Mouse (Mus musculus) MEL (cell line): Measurements from ENCODE around the gene B4galnt3.

Experiments used
- CTCF ChIP-seq, 3 experiments: IDR thresholded peaks in 2 of 3; conservative IDR thresholded peaks in 1 of 3; 2 replicates each; pipeline ENCODE4 v1.5.1; 2011 to 2012; ENCODE audit warnings: low read length in 3 of 3, low read depth in 2 of 3, mild to moderate bottlenecking in 2 of 3, improper control_type of control experiment in 1 of 3, inconsistent platforms in 1 of 3, mixed read lengths in 1 of 3, moderate library complexity in 1 of 3; ENCODE audit not compliant: control insufficient read depth in 1 of 3, insufficient read depth in 1 of 3, poor library complexity in 1 of 3, severe bottlenecking in 1 of 3
- MAZ ChIP-seq: IDR thresholded peaks from 2 replicates; pipeline ENCODE4 v1.6.1; 2012; ENCODE audit warnings: low read depth, mild to moderate bottlenecking, inconsistent platforms, low read length, improper control_type of control experiment
- TBP ChIP-seq: IDR thresholded peaks from 2 replicates; pipeline ENCODE4 v1.8.0; 2011; ENCODE audit warnings: low read depth, low read length, improper control_type of control experiment

DNA sequence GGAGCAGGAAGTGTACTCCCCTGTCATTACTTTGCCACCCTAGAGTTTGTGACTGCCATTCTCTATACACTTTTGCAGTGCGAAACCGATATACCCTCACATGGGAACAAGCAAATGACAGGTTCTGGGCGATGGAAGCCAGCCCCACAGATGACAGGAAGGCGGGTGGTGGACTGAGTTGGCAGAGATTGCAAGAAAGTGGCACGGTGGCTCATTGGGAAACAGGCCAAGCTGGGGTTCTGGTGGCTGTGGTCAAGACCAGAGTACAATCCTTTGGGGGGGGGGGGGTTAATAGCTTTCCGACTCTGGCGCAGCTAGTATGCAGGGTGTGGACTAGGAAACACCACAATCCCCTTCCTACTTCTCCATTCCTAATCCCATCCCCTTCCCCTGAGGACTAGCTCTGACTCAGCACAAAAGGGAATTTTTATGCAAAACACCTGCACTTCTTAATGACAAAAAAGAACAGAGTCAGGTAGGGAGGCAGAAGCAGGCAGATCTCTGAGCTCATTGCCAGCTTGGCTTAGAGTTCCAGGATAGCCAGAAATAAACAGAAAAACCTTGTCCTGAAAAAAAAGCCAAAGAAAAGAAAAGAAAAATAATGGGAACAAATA lies 2.9 kb downstream of the B4galnt3 start:
- TF ChIP-seq CTCF (IDR thresholded peaks at IDR 0.05 in 2 of 3, conservative IDR thresholded peaks at IDR 0.05 in 1 of 3; ENCODE audit: control insufficient read depth in 1 of 3, insufficient read depth in 1 of 3, low read depth in 2 of 3, low read length in 3 of 3, poor library complexity in 1 of 3, severe bottlenecking in 1 of 3) (no peak), TBP (no peak), MAZ (no peak)
